Mouse (Mus musculus): ENCODE measurements around the gene Myod1. TPM values are rescaled to one million over a fixed set of nuclear protein-coding genes. Genes with fewer than 3 reads are reported as not detected.

The Myod1 gene
- polyA plus RNA-seq, 1 experiment from 2014 or later = 2.6 TPM

DNA sequence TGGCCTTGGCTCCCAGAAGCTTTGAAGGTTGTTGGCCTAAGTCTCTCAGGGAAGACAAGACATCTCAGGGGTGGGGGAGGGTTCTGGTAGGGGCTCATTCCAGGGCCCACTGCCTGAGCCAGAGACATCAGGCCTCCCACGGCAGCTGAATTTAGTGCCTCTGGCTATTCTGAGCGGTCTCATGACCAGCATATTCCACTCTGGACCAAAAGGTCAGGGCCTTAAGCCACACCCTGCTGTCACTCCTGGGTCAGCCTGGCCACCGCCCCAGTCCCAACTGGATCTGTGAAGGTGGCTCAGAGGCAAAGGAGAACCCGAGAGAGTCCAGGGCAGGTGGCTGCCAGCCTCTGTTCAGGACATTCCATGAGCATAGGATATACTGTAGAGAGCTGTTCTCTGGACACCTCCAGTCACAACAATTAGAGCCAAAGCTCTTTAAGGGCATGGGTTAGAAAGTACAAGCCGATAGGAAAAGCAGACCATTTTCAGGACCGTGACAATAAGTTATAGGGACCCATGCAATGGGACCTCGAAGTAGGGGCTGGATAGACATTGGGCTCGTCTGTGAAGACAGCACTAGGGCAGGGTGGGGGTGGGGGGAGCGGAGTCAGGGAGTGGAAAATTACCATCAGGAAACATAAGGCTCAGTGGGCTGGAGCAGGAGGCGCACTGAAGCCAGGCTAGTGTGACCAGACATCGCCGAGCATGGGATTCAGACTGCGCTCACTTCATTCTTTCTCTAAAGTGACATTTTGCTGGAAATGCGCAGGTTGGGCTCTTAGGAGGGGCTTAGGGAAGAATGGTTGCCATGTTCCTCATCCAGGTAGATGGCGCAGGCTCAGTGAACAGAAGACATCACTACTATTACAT, 27.6 kb downstream of the Myod1 start:
- 80% methylated on average over 15 of the region's 15 CpGs for WGBS
- H3K9me3 ChIP-seq (replicated peaks) = no peaks in the 10 kb centered on the region
- peaks cover 16% of the 10 kb centered on the region for H3K27me3 ChIP-seq
- no peaks in the 10 kb centered on the region for H3K36me3 ChIP-seq
- H3K4me3 ChIP-seq = no peak overlapping the region
- H3K4me1 ChIP-seq = peaks cover 26% of the 10 kb centered on the region
- ATAC-seq (ENCODE audit: low FRiP score) = no peak
- no peak overlapping the region for H3K9ac ChIP-seq
- H3K27ac ChIP-seq = no peak overlapping the region
- H3K4me2 ChIP-seq (replicated peaks) = no peak overlapping the region

DNA sequence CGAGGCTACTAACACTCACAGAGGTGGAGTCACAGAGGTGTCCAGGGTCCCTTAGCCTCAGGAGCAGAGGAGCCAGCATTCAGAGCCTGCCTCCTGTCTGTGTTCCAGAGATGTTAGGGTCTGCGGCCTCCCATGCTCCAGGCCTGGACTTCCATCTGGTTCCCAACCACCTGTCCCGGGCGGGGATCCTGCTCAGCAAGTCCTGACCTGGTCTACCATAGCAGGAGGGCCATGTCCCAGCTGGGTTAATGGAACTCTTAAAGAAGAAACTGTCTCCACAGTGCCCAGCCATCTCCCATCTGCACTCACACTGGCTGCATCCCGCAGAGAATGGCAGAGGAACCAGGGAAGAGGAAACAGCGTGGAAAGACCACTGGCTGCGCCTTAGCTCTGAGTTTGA, 28.5 kb downstream of the Myod1 start:
- ATAC-seq (ENCODE audit: low FRiP score) = no peak
- no peaks in the 10 kb centered on the region for H3K9me3 ChIP-seq (replicated peaks)
- 87% methylated on average over 7 of the region's 7 CpGs for whole genome bisulfite sequencing

DNA sequence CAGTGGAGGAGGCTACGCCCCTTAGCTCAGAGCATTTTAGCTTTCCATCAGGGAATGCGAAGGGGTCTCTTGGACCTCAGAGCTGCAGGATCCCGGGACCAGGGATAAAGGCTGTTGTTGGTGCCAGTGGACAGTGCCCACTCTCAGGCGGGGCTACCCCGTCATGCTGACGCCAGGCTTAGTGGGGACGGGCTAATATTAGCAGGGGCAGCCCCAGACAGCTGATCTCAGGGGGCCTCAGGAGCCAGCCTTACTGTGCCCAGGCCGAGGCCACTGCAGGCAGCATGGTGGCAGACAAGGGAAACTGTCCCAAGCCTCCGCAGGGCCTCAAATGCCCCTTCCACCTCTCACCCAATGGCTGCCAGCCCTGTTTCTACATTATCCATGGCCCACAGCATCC, 32.3 kb downstream of the Myod1 start:
- Histone ChIP-seq H3K36me3 (no peaks in the 10 kb centered on the region), H3K27ac (no peak overlapping the region), H3K4me1 (peaks cover 12% of the 10 kb centered on the region), H3K4me2 (replicated peaks) (no peak overlapping the region), H3K27me3 (peaks cover 4% of the 10 kb centered on the region; the same call in 1 of the 2 replicates), H3K9me3 (replicated peaks) (no peaks in the 10 kb centered on the region), H3K9ac (no peak overlapping the region), H3K4me3 (no peak overlapping the region)
- ATAC-seq (ENCODE audit: low FRiP score) = 0 out of 2 replicates have a peak, but pooled peaks have one; percentile 33
- 82% methylated on average over 9 of the region's 9 CpGs for WGBS

More for the DNA sequence above, 28.5 kb downstream of the Myod1 start:
- Histone ChIP-seq H3K27ac (no peak overlapping the region), H3K4me1 (peaks cover 25% of the 10 kb centered on the region), H3K9ac (no peak overlapping the region), H3K36me3 (no peaks in the 10 kb centered on the region), H3K4me2 (replicated peaks) (no peak overlapping the region), H3K27me3 (peaks cover 7% of the 10 kb centered on the region), H3K4me3 (no peak overlapping the region)

DNA sequence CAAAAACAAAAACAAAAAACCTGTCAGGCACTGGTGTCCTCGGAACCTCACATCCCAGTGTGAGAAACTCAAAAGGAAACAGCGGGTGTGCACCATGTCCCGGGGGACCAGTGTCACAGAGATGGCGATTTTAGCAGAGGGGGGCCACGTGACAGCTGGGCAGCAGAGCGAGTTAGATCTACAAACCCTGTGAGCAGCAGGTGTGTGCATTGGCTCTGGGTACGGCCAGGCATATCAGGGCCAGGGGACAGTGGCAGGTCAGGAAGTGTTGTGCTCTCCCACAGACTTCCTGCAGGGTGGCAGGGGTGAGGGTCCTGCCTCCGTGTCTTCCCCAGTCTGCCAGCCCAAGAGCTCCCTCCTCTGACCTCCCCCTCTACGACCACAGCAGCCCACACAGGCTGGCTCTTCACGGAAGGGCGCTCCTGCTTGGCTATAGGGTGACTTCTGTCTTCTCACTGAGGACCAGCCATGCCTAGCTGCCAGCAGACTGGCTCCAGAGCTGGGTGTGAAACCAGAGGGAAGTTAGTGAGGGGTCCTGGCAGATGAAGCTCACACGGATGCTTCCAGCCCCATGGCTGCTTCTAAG, 33.0 kb downstream of the Myod1 start:
- no peak overlapping the region for H3K4me3 ChIP-seq
- H3K36me3 ChIP-seq = no peaks in the 10 kb centered on the region
- no peaks in the 10 kb centered on the region for H3K9me3 ChIP-seq (replicated peaks)
- peaks cover 10% of the 10 kb centered on the region for H3K4me1 ChIP-seq
- no peak for ATAC-seq (ENCODE audit: low FRiP score)
- no peak overlapping the region for H3K27ac ChIP-seq
- H3K9ac ChIP-seq = no peak overlapping the region
- no peak overlapping the region for H3K4me2 ChIP-seq (replicated peaks)
- WGBS = 37% methylated on average over 12 of the region's 12 CpGs
- H3K27me3 ChIP-seq = peaks cover 4% of the 10 kb centered on the region; the same call in 1 of the 2 replicates

DNA sequence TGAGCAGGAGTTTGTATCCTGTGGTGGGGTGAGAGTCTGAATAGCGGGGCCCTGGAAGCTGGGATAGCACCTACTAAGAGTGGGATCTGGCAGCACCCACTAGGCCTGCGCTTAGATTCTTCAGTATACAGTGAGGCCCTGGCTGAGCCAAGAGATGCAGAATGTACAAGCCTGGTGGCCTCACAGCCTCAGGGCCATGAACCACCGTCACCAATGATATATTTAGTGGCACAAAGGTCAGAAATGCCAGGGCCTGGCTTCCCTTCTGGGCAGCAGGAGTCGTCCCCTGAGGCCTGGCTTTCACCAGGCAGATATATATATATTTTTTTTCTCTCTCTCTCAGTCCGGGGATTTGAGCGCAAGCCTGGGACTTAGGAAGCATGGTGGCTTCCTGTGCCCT, 34.5 kb downstream of the Myod1 start:
- no peak for ATAC-seq (ENCODE audit: low FRiP score)
- H3K27me3 ChIP-seq = peaks cover 4% of the 10 kb centered on the region; the same call in 1 of the 2 replicates
- H3K9ac ChIP-seq = no peak overlapping the region
- H3K4me1 ChIP-seq = peaks cover 10% of the 10 kb centered on the region
- no peak overlapping the region for H3K27ac ChIP-seq
- WGBS = 83% methylated on average over 6 of the region's 6 CpGs
- H3K4me3 ChIP-seq = no peak overlapping the region
- no peak overlapping the region for H3K4me2 ChIP-seq (replicated peaks)
- no peaks in the 10 kb centered on the region for H3K9me3 ChIP-seq (replicated peaks)
- H3K36me3 ChIP-seq = no peaks in the 10 kb centered on the region

DNA sequence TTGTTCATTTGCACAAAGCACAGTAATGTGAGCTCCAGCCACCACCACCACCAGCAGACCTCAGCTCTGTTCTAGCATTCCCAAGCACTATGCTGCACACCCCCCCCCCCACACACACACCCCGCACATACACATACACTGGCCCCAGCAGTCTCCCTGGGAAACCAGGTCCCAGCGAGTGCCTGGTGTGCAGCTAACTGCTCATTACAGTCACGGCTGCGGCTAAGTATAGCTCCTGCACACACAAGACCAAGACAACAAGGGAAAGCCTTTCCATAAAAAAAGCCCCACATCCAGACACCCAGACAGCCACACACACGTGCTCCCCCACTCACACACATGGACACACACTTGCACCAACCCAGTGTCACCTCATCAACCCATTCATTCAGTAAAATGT, 36.5 kb downstream of the Myod1 start:
- H3K4me1 ChIP-seq = peaks cover 17% of the 10 kb centered on the region
- no peaks in the 10 kb centered on the region for H3K36me3 ChIP-seq
- H3K27me3 ChIP-seq = peaks cover 4% of the 10 kb centered on the region; the same call in 1 of the 2 replicates
- H3K27ac ChIP-seq = no peak overlapping the region
- H3K9ac ChIP-seq = no peak overlapping the region
- no peak overlapping the region for H3K4me3 ChIP-seq
- no peak for ATAC-seq (ENCODE audit: low FRiP score)
- 85% methylated on average over 5 of the region's 5 CpGs for WGBS
- H3K4me2 ChIP-seq (replicated peaks) = no peak overlapping the region
- no peaks in the 10 kb centered on the region for H3K9me3 ChIP-seq (replicated peaks)

DNA sequence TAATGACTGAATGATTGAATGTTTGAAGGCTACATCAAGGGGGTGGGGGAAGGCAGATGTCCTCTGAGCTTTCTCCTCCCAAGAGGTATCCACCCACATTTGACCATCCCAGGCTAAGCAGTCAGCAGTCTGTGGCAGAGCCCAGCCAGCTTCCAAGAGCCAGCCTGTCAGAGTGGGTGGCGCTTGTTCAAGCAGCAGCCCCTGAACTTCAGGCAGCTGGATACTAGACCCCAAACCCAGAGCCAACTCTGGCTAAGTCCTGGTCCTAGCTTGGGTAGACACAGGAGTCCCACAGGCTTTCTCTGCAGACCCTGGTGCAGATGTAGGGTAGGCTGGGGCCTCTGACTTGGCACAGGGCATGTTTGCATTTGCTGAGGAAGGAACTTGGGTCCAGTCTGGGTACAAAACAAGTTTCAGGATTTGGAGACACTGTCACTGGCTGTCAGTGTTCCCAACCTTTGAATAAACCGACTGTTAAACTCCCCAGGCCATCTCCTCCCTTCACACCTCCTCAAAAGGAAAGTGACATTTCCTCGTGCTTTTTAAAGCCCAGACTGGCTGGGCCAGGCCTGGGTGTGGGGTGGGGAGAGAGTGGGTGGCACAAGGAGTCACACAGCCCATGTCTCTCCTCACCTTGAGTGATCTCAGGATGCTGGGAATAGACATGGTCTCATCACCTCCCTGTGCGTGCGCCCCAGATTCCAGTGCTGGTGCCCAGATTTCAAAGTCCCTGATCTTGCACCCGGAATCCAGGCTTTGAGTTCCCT, 37.9 kb downstream of the Myod1 start:
- Histone ChIP-seq H3K9ac (no peak overlapping the region), H3K27ac (no peak overlapping the region), H3K36me3 (no peaks in the 10 kb centered on the region), H3K9me3 (replicated peaks) (no peaks in the 10 kb centered on the region), H3K4me1 (peaks cover 22% of the 10 kb centered on the region), H3K4me3 (no peak overlapping the region), H3K4me2 (replicated peaks) (no peak overlapping the region), H3K27me3 (peaks cover 4% of the 10 kb centered on the region; the same call in 1 of the 2 replicates)
- WGBS = 73% methylated on average over 6 of the region's 6 CpGs
- ATAC-seq (ENCODE audit: low FRiP score) = no peak

DNA sequence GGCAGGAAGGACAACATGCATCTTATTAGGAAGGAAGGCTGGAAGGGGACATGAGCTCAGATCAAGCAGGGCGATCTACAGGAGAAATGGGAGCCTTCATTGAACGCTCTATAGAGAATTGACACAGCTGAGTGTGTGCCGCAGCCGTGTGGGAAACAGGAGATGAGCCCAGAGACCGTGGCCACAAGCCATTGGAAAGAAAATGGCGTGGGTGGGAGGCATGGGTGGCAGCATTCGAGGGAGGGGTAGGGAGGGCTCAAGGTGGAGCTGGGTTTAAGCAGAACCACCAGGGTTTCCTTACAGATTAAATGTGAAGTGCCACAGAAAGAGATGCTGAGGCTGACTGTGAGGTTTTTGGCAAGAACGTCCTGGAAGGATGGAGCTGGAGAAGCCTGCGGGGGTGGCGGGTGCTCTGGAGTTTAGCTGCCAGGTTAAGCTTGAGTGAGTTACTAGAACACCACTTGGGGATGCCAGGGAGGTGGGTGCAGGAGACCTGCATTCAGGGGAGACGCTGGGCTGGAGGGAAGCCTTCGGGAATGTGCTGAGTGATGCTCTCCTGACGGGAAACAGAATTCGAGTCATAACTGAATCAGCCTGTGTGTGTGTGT, 39.6 kb downstream of the Myod1 start:
- WGBS = 74% methylated on average over 14 of the region's 14 CpGs
- Histone ChIP-seq H3K9me3 (replicated peaks) (no peaks in the 10 kb centered on the region), H3K4me3 (no peak overlapping the region), H3K4me2 (replicated peaks) (no peak overlapping the region), H3K36me3 (no peaks in the 10 kb centered on the region), H3K27me3 (peaks cover 10% of the 10 kb centered on the region; the same call in 1 of the 2 replicates), H3K27ac (no peak overlapping the region), H3K9ac (no peak overlapping the region), H3K4me1 (peaks cover 17% of the 10 kb centered on the region)
- ATAC-seq (ENCODE audit: low FRiP score) = no peak

DNA sequence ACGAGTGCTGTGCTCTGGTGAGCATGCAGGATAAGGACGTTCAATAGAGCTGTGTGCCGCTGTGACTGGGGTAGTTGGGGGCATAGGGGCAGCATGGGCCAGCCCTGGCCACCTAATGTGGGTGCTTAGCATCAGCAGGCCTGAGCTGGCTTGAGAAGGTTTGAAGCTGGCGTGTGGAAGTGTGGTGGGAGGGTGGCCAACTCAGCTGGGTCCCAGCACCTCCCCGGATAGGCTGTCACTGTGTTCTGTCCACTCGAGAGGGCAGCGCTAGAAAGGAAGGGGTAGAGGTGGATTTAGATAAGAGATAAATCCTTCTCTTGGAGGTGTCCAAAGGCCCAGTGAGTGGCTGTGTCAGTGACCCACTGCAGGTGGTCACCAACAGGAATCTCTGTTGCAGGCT, 41.2 kb downstream of the Myod1 start:
- Histone ChIP-seq H3K36me3 (no peaks in the 10 kb centered on the region), H3K9ac (no peak overlapping the region), H3K9me3 (replicated peaks) (no peaks in the 10 kb centered on the region), H3K4me1 (peaks cover 28% of the 10 kb centered on the region), H3K4me2 (replicated peaks) (no peak overlapping the region), H3K27me3 (0 out of 2 replicates have a peak, but pooled peaks cover 6% of the 10 kb centered on the region), H3K27ac (no peak overlapping the region), H3K4me3 (no peak overlapping the region)
- ATAC-seq (ENCODE audit: low FRiP score) = no peak
- WGBS = 73% methylated on average over 7 of the region's 7 CpGs

DNA sequence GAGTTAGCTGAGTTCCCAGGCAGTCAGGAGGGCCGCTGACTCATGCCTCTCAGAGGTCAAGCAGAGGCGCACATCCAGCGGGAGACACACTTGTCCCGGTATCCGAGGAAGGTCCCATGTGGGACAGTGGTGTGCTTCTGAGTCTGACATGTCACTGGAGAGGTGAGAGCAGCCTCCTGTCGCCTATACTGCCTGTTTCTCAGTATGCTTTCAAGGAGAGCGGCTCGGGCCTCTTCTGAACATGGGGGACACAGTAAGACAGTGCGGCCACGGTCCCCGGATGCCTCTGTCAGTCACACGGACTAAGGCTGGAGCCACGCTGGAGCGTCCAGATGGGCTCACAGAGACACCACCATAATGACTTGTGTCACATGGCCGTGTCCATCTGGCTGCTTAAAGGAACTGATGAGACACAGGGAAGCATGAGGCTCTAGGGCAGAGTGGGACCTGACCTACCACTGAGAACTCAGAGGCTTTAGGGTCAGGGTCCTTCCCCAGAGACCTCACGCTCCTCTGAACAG, 41.9 kb downstream of the Myod1 start:
- Histone ChIP-seq H3K4me2 (replicated peaks) (no peak overlapping the region), H3K27ac (no peak overlapping the region), H3K9me3 (replicated peaks) (no peaks in the 10 kb centered on the region), H3K27me3 (0 out of 2 replicates have a peak, but pooled peaks cover 6% of the 10 kb centered on the region), H3K4me3 (no peak overlapping the region), H3K36me3 (no peaks in the 10 kb centered on the region), H3K9ac (no peak overlapping the region), H3K4me1 (peaks cover 35% of the 10 kb centered on the region)
- 66% methylated on average over 16 of the region's 16 CpGs for WGBS
- ATAC-seq (ENCODE audit: low FRiP score) = 0 out of 2 replicates have a peak, but pooled peaks have one; percentile 26

DNA sequence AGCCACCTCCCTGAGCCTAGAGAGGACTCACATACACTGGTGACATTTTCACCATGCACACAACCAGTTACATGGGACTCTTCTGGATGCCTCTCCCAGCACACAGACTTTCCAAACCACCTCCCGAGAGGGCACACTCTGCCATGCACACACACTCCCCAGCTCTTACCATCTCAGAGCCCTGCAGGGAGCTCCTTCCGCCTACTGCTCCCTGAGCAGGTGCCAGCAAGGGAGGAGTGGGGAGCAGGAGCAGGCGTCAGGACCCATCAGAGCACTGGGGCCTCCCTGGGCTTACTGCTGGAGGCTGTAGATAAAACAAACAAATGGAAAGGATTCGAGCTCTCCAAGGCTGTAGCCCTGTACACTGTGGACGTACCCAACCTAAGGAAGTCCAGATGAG, 45.3 kb downstream of the Myod1 start:
- H3K4me2 ChIP-seq (replicated peaks) = no peak overlapping the region
- peak; percentile 4; the same call in 1 of the 2 replicates for ATAC-seq (ENCODE audit: low FRiP score)
- H3K27ac ChIP-seq = peak overlapping the region; percentile 68
- 0 out of 2 replicates have a peak, but pooled peaks cover 8% of the 10 kb centered on the region for H3K27me3 ChIP-seq
- peaks cover 39% of the 10 kb centered on the region for H3K4me1 ChIP-seq
- no peaks in the 10 kb centered on the region for H3K9me3 ChIP-seq (replicated peaks)
- WGBS = 54% methylated on average over 5 of the region's 5 CpGs
- no peaks in the 10 kb centered on the region for H3K36me3 ChIP-seq
- H3K9ac ChIP-seq = 0 out of 2 replicates have a peak overlapping the region, but pooled peaks have one; percentile 2
- H3K4me3 ChIP-seq = no peak overlapping the region
